Comparison of ENCODE assay signal across 13 mouse cellular contexts in genomic region chr2:139286446-139286845, GRCm38 (mm10).
"Had no signal": no experiment of that assay in that cellular context is flagged by ENCODE, and none has a peak within 500 bp of the region (broad histone marks: within the 10 kb centered on the region; RNA-seq: fewer than 3 reads in every experiment).

No protein-coding gene starts in this region.

- H3K27ac ChIP-seq: kidney, embryonic 15.5 days; limb, embryonic 13.5 days; liver, embryonic 14.5 days; midbrain, embryonic 15.5 days; neural tube, embryonic 12.5 days had no signal

- H3K4me3 ChIP-seq: kidney, embryonic 15.5 days; limb, embryonic 13.5 days; midbrain, embryonic 15.5 days; neural tube, embryonic 12.5 days had no signal

- H3K27me3 ChIP-seq: kidney, embryonic 15.5 days; limb, embryonic 13.5 days; midbrain, embryonic 15.5 days; neural tube, embryonic 12.5 days had no signal

- DNase-seq: kidney, adult 18-20 months; layer of hippocampus, postnatal 36 days; lung, adult 18-20 months; lung, postnatal 10 days; lung, postnatal 4 days; thymus, adult 18-20 months; thymus, postnatal 14 days had no signal

- H3K9ac ChIP-seq: kidney, embryonic 15.5 days; limb, embryonic 13.5 days; liver, embryonic 14.5 days; midbrain, embryonic 15.5 days; neural tube, embryonic 12.5 days had no signal

- ATAC-seq: midbrain, embryonic 15.5 days had no signal

- H3K36me3 ChIP-seq: kidney, embryonic 15.5 days; limb, embryonic 13.5 days; midbrain, embryonic 15.5 days; neural tube, embryonic 12.5 days had no signal

- H3K9me3 ChIP-seq: kidney, embryonic 15.5 days; limb, embryonic 13.5 days; midbrain, embryonic 15.5 days; neural tube, embryonic 12.5 days had no signal

- H3K4me2 ChIP-seq: kidney, embryonic 15.5 days; limb, embryonic 13.5 days; midbrain, embryonic 11.5 days; midbrain, embryonic 15.5 days; neural tube, embryonic 12.5 days had no signal

- H3K4me1 ChIP-seq: kidney, embryonic 15.5 days; limb, embryonic 13.5 days; midbrain, embryonic 15.5 days; neural tube, embryonic 12.5 days had no signal
